Mouse (Mus musculus): ENCODE measurements around the gene Nt5c3.

- TF ChIP-seq CTCF (IDR thresholded peaks at IDR 0.05; ENCODE audit: low read depth, low read length) (no peak), POLR2A (IDR thresholded peaks at IDR 0.05; ENCODE audit: extremely low read depth, insufficient read depth, low read length) (no peak)
These were observed 19.4 kb downstream of the Nt5c3 start for GRCm38 (mm10) chr6:56904330-56904729.

Measured in liver, adult 2 months (tissue).